Mouse (Mus musculus): ENCODE measurements around the gene Ptrh2.
A peak's percentile ranks its signal among the peaks of the same experiment; 100 is the strongest.

Gene Ptrh2

GRCm38 (mm10) chr11:86668169-86668568 is 15.6 kb upstream of the Ptrh2 start:
- no peak for DNase-seq (ENCODE audit: inconsistent age in 2 of 2, low spot score in 1 of 2)

- DNase-seq (ENCODE audit: inconsistent age in 2 of 2, low spot score in 1 of 2), result peak in 1 of 2 experiments; percentile 32
These were observed 12.6 kb upstream of the Ptrh2 start for GRCm38 (mm10) chr11:86671041-86671675.

- DNase-seq (ENCODE audit: inconsistent age in 2 of 2, low spot score in 1 of 2), result no peak
These were observed 11.0 kb upstream of the Ptrh2 start for GRCm38 (mm10) chr11:86672772-86673171.

- DNase-seq (ENCODE audit: inconsistent age in 2 of 2, low spot score in 1 of 2), result no peak
These were observed 8.3 kb upstream of the Ptrh2 start for GRCm38 (mm10) chr11:86675520-86675919.

GRCm38 (mm10) chr11:86678957-86679356 is 4.8 kb upstream of the Ptrh2 start:
- no peak for DNase-seq (ENCODE audit: inconsistent age in 2 of 2, low spot score in 1 of 2)

- no peak for DNase-seq (ENCODE audit: inconsistent age in 2 of 2, low spot score in 1 of 2)
These were observed 3.1 kb upstream of the Ptrh2 start for GRCm38 (mm10) chr11:86680729-86681128.

- DNase-seq (ENCODE audit: inconsistent age in 2 of 2, low spot score in 1 of 2), result no peak
These were observed 2.4 kb upstream of the Ptrh2 start for GRCm38 (mm10) chr11:86681423-86681822.

- peak in 1 of 2 experiments; percentile 40 for DNase-seq (ENCODE audit: inconsistent age in 2 of 2, low spot score in 1 of 2)
These were observed 924 bp upstream of the Ptrh2 start for GRCm38 (mm10) chr11:86682861-86683260.

- no peak for DNase-seq (ENCODE audit: inconsistent age in 2 of 2, low spot score in 1 of 2)
These were observed 584 bp downstream of the Ptrh2 start for GRCm38 (mm10) chr11:86684126-86685012.

GRCm38 (mm10) chr11:86685366-86685765 is 1.6 kb downstream of the Ptrh2 start:
- no peak for DNase-seq (ENCODE audit: inconsistent age in 2 of 2, low spot score in 1 of 2)

GRCm38 (mm10) chr11:86690383-86690782 is 6.6 kb downstream of the Ptrh2 start:
- DNase-seq (ENCODE audit: inconsistent age in 2 of 2, low spot score in 1 of 2), result no peak

- peak in 1 of 2 experiments; percentile 53 for DNase-seq (ENCODE audit: inconsistent age in 2 of 2, low spot score in 1 of 2)
These were observed 7.7 kb downstream of the Ptrh2 start for GRCm38 (mm10) chr11:86691482-86691881.

- no peak for DNase-seq (ENCODE audit: inconsistent age in 2 of 2, low spot score in 1 of 2)
These were observed 8.2 kb downstream of the Ptrh2 start for GRCm38 (mm10) chr11:86691956-86692355.

GRCm38 (mm10) chr11:86692546-86692945 is 8.8 kb downstream of the Ptrh2 start:
- no peak for DNase-seq (ENCODE audit: inconsistent age in 2 of 2, low spot score in 1 of 2)

- DNase-seq (ENCODE audit: inconsistent age in 2 of 2, low spot score in 1 of 2), result no peak
These were observed 11.7 kb downstream of the Ptrh2 start for GRCm38 (mm10) chr11:86695461-86695860.

GRCm38 (mm10) chr11:86701151-86701550 is 17.4 kb downstream of the Ptrh2 start:
- DNase-seq (ENCODE audit: inconsistent age in 2 of 2, low spot score in 1 of 2), result no peak

- DNase-seq (ENCODE audit: inconsistent age in 2 of 2, low spot score in 1 of 2), result no peak
These were observed 30.8 kb downstream of the Ptrh2 start for GRCm38 (mm10) chr11:86714606-86715005.

- no peak for DNase-seq (ENCODE audit: inconsistent age in 2 of 2, low spot score in 1 of 2)
These were observed 33.7 kb downstream of the Ptrh2 start for GRCm38 (mm10) chr11:86717306-86718065.

- DNase-seq (ENCODE audit: inconsistent age in 2 of 2, low spot score in 1 of 2), result no peak
These were observed 34.6 kb downstream of the Ptrh2 start for GRCm38 (mm10) chr11:86718369-86718768.

- no peak for DNase-seq (ENCODE audit: inconsistent age in 2 of 2, low spot score in 1 of 2)
These were observed 35.6 kb downstream of the Ptrh2 start for GRCm38 (mm10) chr11:86719390-86719789.

- DNase-seq (ENCODE audit: inconsistent age in 2 of 2, low spot score in 1 of 2), result no peak
These were observed 40.2 kb downstream of the Ptrh2 start for GRCm38 (mm10) chr11:86724004-86724403.

- DNase-seq (ENCODE audit: inconsistent age in 2 of 2, low spot score in 1 of 2), result no peak
These were observed 41.2 kb downstream of the Ptrh2 start for GRCm38 (mm10) chr11:86724982-86725381.
